9 mouse cellular contexts compared by ENCODE assay signal in genomic region chrX:95443390-95443789, GRCm38 (mm10). TPM values are rescaled to one million over a fixed set of nuclear protein-coding genes. Genes with fewer than 3 reads are reported as not detected.
DNase-seq lines count a peak whose midpoint lies in the region; ATAC-seq and TF ChIP-seq lines count a peak whose summit lies in the region.
"Had no signal": no experiment of that assay in that cellular context is flagged by ENCODE, and none has a peak within 500 bp of the region (broad histone marks: within the 10 kb centered on the region; RNA-seq: fewer than 3 reads in every experiment).

No protein-coding gene starts in this region.

- H3K4me2 ChIP-seq in forebrain, embryonic 13.5 days = peak overlapping the region; percentile 65
- H3K4me2 ChIP-seq in intestine, postnatal 0 days (replicated peaks; ENCODE audit: low read depth) = peak overlapping the region; percentile 66
- peak overlapping the region; percentile 62 for H3K4me2 ChIP-seq in neural tube, embryonic 15.5 days

- intact Hi-C loops in gastrocnemius, adult 2 months (cut with DNase I) = no loop called here

- peaks cover 13% of the 10 kb centered on the region for H3K4me1 ChIP-seq in G1E (ENCODE audit: insufficient read depth, low read depth, low read length)
- peaks cover 18% of the 10 kb centered on the region for H3K4me1 ChIP-seq in forebrain, embryonic 13.5 days
- H3K4me1 ChIP-seq in intestine, postnatal 0 days (replicated peaks; ENCODE audit: control insufficient read depth, insufficient read depth, low read length) = no peaks in the 10 kb centered on the region
- H3K4me1 ChIP-seq in neural tube, embryonic 15.5 days = peaks cover 21% of the 10 kb centered on the region

- no peak for ATAC-seq in G1E (ENCODE audit: extremely low read depth, insufficient number of reproducible peaks, low FRiP score, poor library complexity, severe bottlenecking)
- ATAC-seq in forebrain, embryonic 13.5 days = no peak
- ATAC-seq in intestine, postnatal 0 days = no peak
- no peak for ATAC-seq in neural tube, embryonic 15.5 days (ENCODE audit: low FRiP score)

- H3K9ac ChIP-seq in forebrain, embryonic 13.5 days = peak overlapping the region; percentile 66
- H3K9ac ChIP-seq in intestine, postnatal 0 days (ENCODE audit: low read depth, low read length) = 0 out of 2 replicates have a peak overlapping the region, but pooled peaks have one; percentile 34
- peak overlapping the region; percentile 59 for H3K9ac ChIP-seq in neural tube, embryonic 15.5 days (replicated peaks)

- H3K4me3 ChIP-seq in gastrocnemius, adult 2 months = peak overlapping the region; percentile 83
- H3K4me3 ChIP-seq in G1E (ENCODE audit: low read depth, low read length) = peak overlapping the region; percentile 76; the same call in 1 of the 2 replicates
- peak overlapping the region; percentile 55 for H3K4me3 ChIP-seq in forebrain, embryonic 13.5 days
- H3K4me3 ChIP-seq in intestine, postnatal 0 days (ENCODE audit: low read depth, low read length) = peak overlapping the region; percentile 56
- peak overlapping the region; percentile 56 for H3K4me3 ChIP-seq in neural tube, embryonic 15.5 days (replicated peaks)

- no peak for TF ChIP-seq CTCF in gastrocnemius, adult 2 months (IDR thresholded peaks at IDR 0.05)
- no peak for TF ChIP-seq CTCF in G1E (IDR thresholded peaks at IDR 0.05; ENCODE audit: low read depth, low read length)
- TF ChIP-seq CTCF in intestine, postnatal 0 days (IDR thresholded peaks at IDR 0.05; ENCODE audit: low read depth) = no peak

- 22% methylated on average over 12 of the region's 12 CpGs for WGBS in forebrain, embryonic 13.5 days
- 34% methylated on average over 12 of the region's 12 CpGs for WGBS in intestine, postnatal 0 days
- 23% methylated on average over 12 of the region's 12 CpGs for WGBS in neural tube, embryonic 15.5 days

- no peaks in the 10 kb centered on the region for H3K9me3 ChIP-seq in G1E (replicated peaks)
- no peaks in the 10 kb centered on the region for H3K9me3 ChIP-seq in forebrain, embryonic 13.5 days (replicated peaks)
- H3K9me3 ChIP-seq in intestine, postnatal 0 days (ENCODE audit: control insufficient read depth) = no peaks in the 10 kb centered on the region
- no peaks in the 10 kb centered on the region for H3K9me3 ChIP-seq in neural tube, embryonic 15.5 days (replicated peaks)

- no peak for DNase-seq in gastrocnemius, adult 2 months
- no peak for DNase-seq in gastrocnemius, adult 8-10 months (ENCODE audit: low spot score in 2 of 2)
- no peak for DNase-seq in G1E (ENCODE audit: low spot score)
- no peak for DNase-seq in layer of hippocampus, postnatal 14 days (ENCODE audit: low spot score in 2 of 2)
- DNase-seq in layer of hippocampus, adult 9-11 months = no peak

- no peaks in the 10 kb centered on the region for H3K27me3 ChIP-seq in G1E (ENCODE audit: insufficient read depth, low read length)
- H3K27me3 ChIP-seq in forebrain, embryonic 13.5 days = no peaks in the 10 kb centered on the region
- no peaks in the 10 kb centered on the region for H3K27me3 ChIP-seq in intestine, postnatal 0 days (replicated peaks; ENCODE audit: control insufficient read depth, insufficient read depth, low read length)
- no peaks in the 10 kb centered on the region for H3K27me3 ChIP-seq in neural tube, embryonic 15.5 days (replicated peaks)
- H3K27me3 ChIP-seq: Patski had no signal

- peak overlapping the region; percentile 87 for H3K27ac ChIP-seq in gastrocnemius, adult 2 months
- H3K27ac ChIP-seq in forebrain, embryonic 13.5 days = no peak overlapping the region
- H3K27ac ChIP-seq in intestine, postnatal 0 days (ENCODE audit: low read depth, low read length) = no peak overlapping the region
- H3K27ac ChIP-seq in neural tube, embryonic 15.5 days (replicated peaks) = peak overlapping the region; percentile 86

- peaks cover 3% of the 10 kb centered on the region for H3K36me3 ChIP-seq in G1E (replicated peaks)
- no peaks in the 10 kb centered on the region for H3K36me3 ChIP-seq in forebrain, embryonic 13.5 days (ENCODE audit: poor library complexity, severe bottlenecking)
- H3K36me3 ChIP-seq in intestine, postnatal 0 days (ENCODE audit: control insufficient read depth, insufficient read depth) = no peaks in the 10 kb centered on the region
- H3K36me3 ChIP-seq in neural tube, embryonic 15.5 days = no peaks in the 10 kb centered on the region

RNA-seq across cellular contexts. Expression of gene Amer1, which starts 1.3 kb away (rescaled TPM):
- 1 to 10 TPM; 2.9 to 4.8 TPM for total RNA-seq in gastrocnemius, adult 2 months (2021)
- 1 to 10 TPM; 2.9 to 3.8 (median 3.3) TPM for total RNA-seq in gastrocnemius, adult 8-10 months (2022)
- total RNA-seq in G1E (2014; fragmentation: Nextera tagmentation) = 5.1 and 5.6 TPM in 2 replicates
- total RNA-seq in G1E (2017) = 5.7 and 6.9 TPM in 2 replicates
- 0.39 and 0.61 TPM in 2 replicates for polyA plus RNA-seq in G1E (2012)
- polyA plus RNA-seq in forebrain, embryonic 13.5 days (2015; fragmentation: Nextera tagmentation; extraction: Ambion mirVana) = 9.7 and 11.3 TPM in 2 replicates
- polyA plus RNA-seq in intestine, postnatal 0 days (2015; fragmentation: Nextera tagmentation; extraction: Ambion mirVana) = 2.8 and 2.9 TPM in 2 replicates
- 14.0 and 14.3 TPM in 2 replicates for polyA plus RNA-seq in neural tube, embryonic 15.5 days (2015; fragmentation: Nextera tagmentation; extraction: Ambion mirVana)
- total RNA-seq in layer of hippocampus, postnatal 14 days (2021) = 10 to 100 TPM in 1 of 2 experiments, 1 to 10 TPM in 1; 9.4 to 10.3 TPM

Comparison
In these comparisons a context has a peak if more than half of its experiments do, and no peak if none do; other contexts are left out.
1. H3K27ac ChIP-seq: peak in gastrocnemius, adult 2 months (single experiment) and neural tube, embryonic 15.5 days (single experiment); none in forebrain, embryonic 13.5 days (single experiment) and intestine, postnatal 0 days (single experiment).
2. Peak in every context shown above with its lines, with median percentiles within 50 percentile points of each other: H3K4me3 ChIP-seq, H3K4me2 ChIP-seq and H3K9ac ChIP-seq.